Mouse (Mus musculus): ENCODE data around the gene Olfr1371.

DNA sequence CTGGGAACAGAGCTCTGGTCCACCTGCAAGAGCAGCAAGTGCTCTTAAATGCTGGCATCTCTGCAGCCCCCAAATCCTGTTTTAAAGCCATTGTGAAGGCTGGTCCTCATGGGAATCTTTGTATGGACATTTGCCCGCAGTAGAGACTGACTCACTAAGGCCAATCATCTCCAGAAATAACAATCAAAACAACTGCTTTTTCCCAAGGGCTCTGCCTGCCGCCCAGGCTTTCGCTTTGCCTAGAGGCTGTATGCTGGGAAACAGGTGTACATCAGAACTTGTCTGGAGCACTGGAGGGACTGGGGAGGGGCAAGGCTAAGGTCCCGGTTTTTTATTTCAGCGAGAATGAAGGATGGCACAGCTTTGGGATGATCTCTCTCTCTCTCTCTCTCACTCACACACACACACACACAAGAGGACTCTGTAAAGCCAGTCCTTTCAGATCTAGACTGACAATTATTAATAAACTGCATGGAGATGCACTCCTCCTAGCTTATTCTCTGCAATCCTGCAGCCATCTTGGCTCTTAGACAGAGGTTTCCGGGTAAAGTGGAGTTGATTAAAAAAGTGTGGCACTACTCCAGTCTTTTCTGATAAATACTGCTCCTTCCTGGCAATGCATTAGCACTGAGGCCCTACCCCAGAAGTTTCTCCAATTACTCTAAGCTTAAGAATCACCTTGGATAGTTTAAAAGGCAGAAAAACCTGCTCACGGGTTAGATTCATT is 15.1 kb upstream of the Olfr1371 start:
- TF ChIP-seq POLR2A (IDR thresholded peaks at IDR 0.05; ENCODE audit: borderline replicate concordance, control insufficient read depth, low read depth, low read length) (no peak), CTCF (IDR thresholded peaks at IDR 0.05; ENCODE audit: control insufficient read depth, insufficient read depth, low read length) (no peak)

Measured in bone marrow, adult 2 months (tissue).